Mouse (Mus musculus) testis, postnatal 10 days (tissue): ENCODE data around the gene Masp1.
A peak's percentile ranks its signal among the peaks of the same experiment; 100 is the strongest.

Source experiments
- DNase-seq: peaks from one replicate; pipeline ENCODE4 v3.0.0; 2021; ENCODE audit warnings: low spot score

Gene Masp1

DNA sequence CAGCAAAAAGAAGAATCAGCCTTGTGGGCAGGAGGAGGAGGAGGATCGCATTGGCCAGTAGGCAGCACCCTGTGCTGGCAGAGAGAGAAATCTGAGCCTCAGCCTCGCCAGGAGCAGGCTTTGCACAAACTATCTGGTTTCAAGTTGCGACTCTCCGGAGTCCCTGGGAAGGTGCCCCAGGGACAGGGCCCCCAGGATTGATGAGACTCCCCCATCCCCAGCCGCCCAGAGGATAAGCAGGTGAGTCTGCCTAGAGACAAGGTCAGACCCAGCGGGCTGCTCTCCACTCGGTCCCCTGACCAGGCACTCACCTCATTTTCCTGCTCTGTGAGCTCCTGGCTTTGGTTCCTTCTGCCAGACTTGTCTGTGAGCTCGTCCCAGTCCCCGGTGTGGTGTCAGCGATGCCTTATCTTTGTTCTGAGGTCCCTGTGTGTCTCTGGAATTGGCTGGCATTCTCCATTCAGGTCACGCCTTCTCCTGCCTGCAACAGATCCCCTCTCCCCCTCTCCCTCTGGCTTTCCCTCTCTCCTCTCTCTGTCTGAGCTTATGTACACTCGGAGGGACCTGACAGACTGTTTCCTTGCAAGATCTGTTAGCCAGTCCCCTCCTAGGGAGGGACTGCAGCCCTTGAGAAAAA lies at the start of gene Masp1, which contains the start of gene Rtp4:
Gene Masp1, minus strand, starts transcription at position 581 of the 637 bp plus-strand sequence.
Gene Rtp4, plus strand, starts transcription at position 57 of the 637 bp plus-strand sequence.
- peak; percentile 50 for DNase-seq

DNA sequence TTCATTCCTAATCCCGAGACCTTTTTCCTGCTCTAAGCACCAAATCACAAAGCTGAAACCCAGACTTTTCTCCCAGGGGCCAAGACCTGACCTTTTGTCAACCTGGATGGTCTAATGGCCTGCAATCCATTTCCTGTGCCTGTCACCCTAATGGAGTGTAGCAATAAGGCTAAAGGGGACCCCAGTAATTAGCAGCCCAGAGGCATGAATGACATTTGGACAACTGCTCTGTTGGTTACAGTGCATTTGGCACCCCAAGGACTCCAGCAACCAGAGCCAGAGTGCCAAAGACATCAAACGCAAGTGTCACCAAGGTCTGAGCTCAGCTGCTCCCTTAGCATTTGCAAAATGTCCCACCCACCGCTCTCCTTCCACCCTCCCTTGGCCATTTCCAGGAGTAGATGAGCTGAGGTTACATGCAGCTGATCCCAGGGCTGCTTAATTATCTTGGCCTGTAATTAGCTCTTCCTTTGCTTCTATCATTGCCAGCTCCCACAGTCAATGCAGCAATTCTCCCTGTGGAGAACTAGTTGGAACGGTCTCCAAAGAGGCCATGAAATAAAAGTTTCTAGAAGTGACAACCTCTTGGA lies 47.8 kb upstream of the Masp1 start:
- DNase-seq, result no peak

DNA sequence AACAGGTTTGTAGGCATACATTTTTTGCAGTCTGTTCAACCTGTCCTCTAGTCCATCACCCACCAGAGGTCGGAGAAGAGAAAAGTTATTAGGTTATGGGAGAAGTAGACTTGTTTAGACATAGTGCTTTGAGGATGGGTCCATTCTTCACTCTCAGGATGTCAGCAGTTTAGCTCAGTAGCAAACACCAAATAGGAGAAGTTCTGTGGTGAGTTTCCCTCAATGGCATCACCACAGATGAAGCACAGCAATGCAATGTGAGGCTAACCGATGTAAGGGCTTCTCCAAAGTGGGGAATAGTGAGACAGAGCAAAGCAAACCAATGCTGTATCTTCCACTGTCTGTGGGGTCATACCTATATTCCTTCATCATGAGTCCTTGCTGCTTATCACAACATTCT lies 37.1 kb upstream of the Masp1 start:
- no peak for DNase-seq

DNA sequence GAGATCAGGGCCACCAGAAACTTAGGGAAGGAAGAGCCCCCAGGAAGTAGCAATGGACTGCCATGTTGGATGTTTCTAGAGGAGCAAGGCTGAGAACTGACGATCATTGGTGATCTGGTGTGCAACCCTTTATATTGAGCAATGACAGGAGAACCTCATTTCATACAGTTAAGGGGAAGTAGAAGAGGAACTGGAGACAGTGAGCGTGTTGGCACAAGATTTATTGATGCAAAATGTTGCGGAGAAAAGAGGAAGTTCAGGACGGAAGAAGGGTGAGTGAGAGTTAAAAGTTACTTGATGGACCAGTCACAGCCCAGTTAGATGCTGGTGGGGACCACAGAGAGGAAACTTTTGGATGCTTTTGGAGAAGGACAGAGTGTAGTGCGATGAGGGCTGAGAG lies 36.6 kb upstream of the Masp1 start:
- no peak for DNase-seq

DNA sequence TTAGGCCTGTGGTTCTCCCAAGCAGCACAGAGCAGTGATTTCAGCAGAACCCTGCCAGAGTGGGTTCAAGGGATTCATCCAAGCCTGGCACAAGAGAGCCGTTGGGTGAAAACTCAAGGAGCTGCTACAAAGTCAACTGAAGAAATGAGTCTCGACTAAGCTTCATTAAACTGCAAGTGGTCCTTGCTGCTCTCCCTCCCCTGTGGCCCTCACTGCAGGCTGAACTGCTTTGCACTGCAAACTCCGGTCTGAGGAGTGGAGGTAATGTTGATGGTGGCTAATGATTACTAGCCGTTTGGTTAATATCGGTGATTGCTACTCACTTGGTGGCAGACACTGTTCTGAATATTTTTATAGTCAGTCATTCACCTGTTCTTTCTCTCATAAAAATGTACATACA lies 34.1 kb upstream of the Masp1 start:
- no peak for DNase-seq

DNA sequence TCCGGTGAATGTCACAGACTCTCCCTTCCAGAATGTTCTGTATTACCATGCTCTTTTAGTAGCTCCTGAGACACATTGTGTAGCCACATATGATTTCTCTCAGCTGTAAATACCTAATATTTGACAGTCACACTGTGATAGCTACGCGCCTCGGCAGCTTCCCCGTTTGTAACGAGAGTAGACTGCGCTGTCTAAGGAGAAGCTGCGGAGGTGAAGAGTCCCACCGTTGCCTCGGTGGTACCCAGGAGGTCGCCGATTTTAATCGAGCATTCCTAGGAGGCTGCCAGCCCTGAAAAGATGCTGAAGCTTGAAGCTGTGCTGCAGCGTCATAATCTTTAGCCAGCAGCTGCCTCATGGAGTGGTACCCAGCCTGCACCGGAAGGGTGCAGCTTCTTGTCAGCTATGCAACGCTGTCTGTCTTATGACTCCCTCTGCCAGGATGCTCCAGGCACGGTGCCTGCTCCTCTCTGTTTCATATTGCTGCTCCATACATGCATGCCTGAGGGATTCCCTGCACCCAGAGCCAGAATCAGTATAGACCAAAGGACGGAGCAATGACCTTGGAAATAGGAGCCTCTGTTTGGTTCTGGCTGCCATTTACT lies 30.5 kb upstream of the Masp1 start:
- no peak for DNase-seq

DNA sequence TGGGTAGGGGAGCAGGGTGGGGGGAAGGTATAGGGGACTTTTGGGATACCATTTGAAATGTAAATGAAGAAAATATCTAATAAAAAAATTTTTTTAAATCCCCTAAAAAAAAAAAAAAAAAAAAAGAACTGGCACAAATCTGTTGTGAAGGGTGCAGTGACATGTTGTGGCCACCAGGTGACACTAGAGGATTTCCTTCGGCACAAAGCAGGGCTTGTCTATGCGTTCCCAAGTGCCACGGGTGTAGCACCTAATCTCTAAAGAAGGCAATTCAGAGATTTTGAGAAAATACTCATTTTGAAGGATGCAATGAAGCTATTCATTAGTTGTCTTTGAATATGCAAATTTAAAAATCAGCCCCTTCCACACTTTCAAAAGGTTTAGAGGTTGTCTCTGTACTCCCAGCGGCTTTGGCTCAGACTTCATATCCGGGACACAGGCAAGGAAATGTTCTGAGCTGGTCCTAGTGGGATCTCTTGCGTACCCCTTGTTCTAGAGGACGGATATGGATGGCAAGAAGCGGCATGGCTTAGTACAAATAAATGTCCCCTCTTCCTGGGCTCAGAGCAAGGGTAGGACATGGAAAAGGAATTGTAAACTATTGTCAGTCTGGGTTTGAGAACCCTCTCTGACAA lies 29.8 kb upstream of the Masp1 start:
- peak; percentile 74 for DNase-seq

DNA sequence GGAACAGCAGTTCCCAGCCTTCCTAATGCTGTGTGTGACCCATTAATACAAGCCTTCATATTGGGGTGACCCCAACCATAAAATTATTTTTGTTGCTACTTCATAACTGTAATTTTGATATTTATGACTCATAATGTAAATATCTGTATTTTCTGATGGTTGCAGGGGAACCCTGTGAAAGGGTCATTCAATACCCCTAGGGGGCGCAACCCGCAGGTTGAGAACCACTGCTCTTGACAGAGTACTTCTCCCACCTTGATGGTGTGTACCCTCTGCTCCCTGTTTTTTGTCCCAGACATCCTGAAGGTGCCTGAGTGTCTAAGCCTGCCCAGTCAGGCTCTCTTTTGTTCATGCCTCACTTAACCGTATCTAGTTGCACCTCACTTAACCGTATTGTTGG lies 27.2 kb upstream of the Masp1 start:
- DNase-seq, result no peak

DNA sequence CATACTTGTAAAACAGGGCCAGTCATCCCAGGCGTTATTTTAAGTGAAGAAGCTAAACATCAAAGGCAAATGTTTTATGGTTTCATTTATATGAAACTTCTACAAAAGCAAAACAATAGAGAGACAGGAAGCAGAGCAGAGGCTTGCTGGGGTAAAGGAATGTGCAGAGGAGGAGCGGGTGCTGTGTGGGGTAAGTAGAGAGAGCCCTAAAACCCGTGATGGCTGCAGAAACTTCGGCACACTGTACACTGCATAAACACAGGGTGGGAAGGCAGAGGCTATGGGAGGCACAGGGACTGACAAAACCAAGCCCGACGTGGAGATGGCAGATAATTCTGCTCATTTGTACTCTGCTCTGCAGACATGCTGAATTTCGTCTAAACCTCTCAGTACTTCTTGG lies 23.7 kb upstream of the Masp1 start:
- no peak for DNase-seq

DNA sequence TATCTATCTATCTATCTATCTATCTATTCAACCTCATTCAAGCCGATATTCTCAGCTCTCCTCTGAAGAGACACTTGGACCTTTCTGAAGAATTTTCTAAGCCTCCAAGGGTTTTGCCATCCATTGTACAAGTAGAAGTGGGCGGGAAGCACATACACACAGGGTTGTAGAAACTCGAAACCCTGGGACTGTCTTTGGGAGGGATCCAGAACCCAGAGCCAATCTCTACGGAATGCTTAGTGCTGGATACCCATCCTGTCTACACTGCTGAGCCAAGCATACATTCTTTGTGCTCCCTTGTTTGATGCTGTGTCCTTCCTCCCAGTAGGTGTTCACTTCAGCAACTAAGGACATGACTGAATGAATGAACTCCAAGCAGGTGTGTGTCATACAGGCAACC lies 22.3 kb upstream of the Masp1 start:
- DNase-seq, result no peak

DNA sequence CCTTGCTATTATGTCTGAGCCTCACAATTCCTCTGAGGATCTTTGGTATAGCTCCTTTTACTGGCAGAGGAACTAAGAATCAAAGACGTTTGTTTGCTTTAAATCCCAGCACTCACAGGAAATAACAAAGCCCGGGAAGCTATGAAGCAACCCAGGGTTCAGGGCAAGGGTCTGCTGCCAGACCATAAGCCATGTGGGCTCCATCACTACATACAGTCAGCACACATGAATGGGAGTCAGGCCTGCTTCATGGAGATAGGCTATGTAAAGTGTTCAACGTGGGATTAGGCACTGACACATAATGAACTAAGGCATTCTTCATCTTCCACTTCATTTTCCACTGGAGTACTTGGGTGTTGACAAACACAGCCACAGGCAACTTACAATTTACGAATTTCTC lies 20.4 kb upstream of the Masp1 start:
- DNase-seq, result no peak

DNA sequence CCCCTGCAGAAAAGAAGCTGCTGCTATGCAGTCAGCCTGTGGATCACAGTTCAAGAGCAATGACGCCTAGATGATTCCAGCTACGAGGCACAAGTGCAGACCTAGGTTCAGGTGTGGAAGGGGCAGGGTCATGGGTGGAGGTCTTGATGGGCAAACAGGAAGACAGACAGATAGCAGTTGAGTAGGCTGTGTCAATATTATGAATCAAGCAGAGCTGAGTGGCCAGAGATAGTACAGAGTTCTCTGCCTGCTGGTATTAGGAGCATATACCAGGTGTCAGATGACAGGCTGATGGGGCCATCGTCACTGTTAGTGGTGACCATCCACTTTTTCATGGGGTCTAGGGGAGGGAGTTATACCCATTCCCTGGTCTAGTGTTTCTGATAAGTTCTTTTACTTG lies 13.1 kb upstream of the Masp1 start:
- no peak for DNase-seq

DNA sequence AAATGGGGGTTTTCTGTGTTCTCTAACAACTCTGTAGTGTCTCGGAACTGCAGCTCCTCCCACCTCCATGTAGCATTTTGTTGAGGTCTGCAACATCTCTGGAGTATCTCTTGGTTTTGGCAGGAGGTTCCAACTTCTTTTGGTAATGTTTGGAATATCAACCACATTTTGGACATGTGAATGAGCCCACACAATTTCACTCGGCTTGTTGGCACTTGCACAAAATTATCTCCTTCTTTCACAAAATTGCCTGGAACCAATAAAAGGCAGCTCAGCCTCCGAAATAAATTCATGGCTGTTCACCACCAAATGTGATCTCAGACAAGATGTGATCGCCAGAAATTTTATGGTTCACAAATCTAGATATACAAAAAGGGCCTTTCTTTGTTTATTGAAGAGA lies 8.6 kb upstream of the Masp1 start:
- DNase-seq, result no peak

DNA sequence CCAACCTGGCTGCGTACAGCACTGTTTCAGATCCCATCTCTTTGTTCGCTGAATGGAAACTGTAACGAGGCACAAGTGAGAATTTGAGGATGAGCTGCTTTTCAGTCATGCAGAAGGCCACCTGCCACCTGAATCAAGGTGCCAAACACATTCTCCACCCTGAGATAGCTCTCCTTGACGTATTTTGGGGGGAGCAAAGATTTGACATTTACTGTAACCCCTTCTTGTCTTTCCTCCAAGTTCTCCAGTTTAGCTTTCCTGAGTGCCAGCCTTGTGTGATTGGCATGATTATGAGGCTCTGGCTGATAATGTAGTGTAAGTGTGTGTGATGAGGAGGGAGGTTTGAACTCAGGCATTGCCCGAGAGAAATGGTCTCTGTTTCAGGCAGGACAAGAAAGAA lies 1.5 kb upstream of the Masp1 start:
- no peak for DNase-seq

DNA sequence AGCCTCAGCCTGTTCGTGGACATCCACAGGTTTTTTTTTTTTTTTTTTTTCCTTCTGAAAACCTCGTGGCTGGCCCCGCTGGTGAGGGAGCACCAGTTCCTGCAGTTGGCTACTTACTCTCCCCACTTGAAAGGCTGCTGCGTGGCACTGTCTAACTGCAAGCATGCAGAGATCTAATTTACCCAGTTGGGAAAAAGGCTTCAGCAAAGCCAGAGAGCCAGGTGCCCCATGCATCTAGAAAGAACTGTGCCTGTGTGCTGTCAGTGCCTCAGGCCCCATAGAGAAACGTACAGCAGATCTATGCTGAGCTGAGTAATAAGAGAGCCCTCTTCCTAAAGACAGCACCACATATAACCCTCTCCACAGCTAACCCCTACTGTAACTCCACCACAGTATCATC lies 477 bp upstream of the Masp1 start:
- DNase-seq, result no peak

DNA sequence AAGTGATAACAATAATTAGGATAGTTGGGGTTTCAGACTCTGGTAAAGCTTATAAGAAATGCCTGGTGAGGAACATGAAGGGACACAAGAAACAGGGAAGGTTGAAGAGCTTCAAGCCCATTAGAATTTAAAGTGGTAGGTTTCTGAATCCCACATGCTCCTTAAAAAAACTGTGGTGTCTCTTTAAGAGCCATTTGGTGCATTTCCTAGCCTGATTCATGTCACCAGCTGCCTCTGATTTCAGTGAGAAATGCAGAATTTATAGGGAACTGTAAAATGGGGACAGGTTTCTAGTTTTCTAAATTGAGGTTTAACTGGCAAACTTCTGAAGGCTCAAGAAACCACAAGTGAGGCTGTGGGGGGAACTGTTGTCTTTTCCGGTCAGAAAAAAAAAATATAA lies 844 bp downstream of the Masp1 start:
- no peak for DNase-seq

DNA sequence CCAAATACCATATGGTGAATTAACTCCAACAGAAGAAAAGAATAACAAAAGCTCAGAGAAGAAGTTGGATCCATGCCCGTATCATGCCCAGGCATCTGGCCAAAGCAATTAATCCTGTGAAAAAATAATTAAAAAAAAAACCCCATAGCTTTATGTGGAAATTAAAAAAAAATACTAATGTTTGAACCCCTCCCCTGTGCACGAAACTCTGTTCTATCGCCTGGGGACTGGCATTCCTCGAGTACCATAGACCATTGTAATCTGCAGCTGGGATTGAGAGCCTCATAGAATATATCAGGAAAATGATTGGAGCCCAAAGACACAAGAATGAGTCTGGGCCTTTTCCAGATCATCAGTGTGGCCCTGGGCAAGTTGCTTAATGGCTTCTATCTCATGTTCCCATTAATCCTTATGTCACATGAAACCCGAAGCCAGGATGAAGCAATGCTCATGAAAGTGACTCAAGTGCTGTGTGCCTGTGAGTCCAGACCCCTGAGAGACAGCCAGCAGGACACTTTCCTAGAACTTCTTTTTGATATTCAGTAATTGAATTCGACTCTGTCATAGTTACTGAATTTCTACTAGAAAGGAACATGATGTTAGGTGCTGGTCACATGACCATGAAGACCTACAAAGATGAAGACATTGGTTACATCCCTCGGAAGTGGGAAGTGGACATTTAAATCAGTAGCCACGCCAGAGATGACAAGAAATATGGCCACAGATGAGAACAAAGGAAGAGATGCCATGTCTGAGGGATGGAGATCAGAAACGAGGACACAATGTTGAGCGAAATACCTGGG lies 1.8 kb downstream of the Masp1 start:
- DNase-seq, result no peak

DNA sequence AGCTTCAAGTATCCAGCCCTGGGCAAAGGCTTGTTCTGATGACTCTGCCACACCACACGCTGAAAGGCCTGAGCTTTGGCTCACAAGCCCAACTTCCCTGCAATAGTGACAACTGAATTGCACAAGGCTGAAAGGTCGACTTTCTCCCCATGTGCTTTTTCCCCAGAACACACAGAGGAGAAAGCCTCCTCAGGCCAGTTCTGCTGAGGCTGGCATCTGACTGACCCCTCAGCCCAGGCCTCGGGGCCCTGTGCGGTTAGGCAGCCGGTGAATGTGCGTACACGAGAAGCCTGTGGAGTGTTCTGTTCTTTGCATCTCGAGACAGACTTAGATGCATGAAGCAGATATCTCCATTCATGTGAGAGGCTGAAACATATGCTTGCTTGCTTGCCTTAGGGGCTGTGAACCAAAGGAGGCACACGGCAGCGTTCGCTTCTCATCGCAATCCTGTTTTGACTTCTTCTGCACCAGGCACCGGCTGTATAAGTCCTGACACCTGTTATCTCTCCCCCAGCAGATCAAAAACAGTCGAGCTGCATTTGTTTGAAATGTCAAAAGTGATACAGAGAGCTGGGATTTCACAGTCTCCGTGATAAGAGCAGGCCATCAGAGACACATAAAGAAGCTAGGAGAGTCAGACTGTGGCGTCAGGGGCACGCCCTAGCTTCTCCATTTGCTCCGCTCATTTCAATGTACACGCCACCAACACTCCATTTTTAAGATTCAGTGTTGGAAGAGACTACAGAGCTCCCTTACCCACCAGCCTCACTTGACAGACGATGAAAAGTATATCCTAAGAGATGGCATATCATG lies 2.7 kb downstream of the Masp1 start:
- no peak for DNase-seq

DNA sequence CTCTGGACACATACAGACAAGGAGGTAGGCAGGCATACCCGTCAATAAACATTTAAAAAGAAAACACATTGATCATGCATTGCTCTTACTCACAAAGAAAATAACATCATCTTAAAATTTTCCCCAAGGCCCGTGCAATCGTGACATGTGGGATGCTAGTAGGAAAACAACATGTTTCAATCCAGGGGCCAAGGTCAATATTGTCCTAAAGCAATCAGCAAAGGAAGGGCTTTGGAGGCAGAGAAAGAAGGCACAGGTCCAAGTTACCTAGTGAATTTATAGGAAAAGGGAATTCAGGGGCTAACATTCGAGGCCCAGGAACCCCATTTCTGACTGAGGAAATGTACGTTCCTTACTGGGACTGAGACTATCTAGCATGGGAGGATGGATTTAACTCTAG lies 3.4 kb downstream of the Masp1 start:
- no peak for DNase-seq

DNA sequence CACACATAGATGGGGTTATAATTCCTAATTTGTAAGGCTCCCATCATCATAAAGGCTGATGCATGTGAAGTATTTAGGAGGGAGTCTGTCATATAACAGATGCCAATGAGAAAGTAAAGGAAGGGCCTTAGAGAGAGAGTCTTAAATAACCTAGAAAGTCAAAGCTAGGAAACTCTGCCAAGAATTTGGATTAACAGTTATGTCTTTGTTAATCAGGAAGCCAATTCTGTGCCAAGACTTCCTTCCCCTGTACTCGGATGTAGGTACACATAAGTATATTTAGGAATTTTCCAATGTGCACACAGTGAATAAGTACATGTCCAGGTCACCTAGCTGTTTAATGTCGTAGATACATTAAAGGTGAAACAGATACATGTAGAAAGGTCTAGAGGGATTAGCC lies 4.0 kb downstream of the Masp1 start:
- DNase-seq, result no peak

DNA sequence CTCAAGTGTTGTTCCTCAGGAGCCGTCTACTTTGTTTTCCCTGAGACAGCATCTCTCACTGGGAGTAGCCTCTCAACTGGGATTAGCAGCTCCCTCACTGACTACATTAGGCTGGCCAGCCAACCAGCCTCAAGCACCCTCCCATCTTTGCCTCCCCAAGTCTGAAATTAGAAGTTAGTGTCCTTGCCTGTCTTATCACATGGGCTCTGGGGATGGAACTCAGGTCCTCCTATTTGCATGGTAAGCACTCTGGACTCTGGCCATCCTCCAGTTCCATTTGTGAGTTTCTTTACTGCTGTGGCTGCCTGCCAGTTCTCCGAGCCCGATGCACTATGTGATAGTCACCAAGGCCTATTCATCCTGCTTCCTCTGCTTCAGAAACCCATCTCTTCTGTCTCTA lies 4.8 kb downstream of the Masp1 start:
- peak; percentile 80 for DNase-seq

DNA sequence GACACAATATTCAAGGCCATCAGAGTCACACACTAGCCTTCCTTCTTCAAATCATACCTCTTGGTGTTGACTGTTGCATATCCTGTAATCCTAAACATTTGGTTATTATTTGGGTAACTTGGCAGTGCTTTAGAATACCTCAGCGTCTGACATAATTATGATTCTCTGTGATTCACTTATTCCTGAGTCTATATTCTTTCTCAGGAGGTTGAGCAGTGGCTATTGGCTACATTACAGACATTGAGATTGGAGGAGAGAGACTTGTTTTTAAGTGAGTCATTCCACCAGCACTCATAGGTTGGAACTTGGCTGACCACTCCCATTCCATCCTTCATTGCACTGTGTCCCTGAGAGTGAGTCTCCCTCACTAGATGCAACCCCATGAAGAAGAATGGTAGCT lies 7.2 kb downstream of the Masp1 start:
- DNase-seq, result no peak
